Mouse (Mus musculus): Measurements from ENCODE around the gene Sh3rf1. TPM values are rescaled to one million over a fixed set of nuclear protein-coding genes. Genes with fewer than 3 reads are reported as not detected.

Gene Sh3rf1
- polyA plus RNA-seq, 1 experiment from 2014 or later, result 8.4 TPM

DNA sequence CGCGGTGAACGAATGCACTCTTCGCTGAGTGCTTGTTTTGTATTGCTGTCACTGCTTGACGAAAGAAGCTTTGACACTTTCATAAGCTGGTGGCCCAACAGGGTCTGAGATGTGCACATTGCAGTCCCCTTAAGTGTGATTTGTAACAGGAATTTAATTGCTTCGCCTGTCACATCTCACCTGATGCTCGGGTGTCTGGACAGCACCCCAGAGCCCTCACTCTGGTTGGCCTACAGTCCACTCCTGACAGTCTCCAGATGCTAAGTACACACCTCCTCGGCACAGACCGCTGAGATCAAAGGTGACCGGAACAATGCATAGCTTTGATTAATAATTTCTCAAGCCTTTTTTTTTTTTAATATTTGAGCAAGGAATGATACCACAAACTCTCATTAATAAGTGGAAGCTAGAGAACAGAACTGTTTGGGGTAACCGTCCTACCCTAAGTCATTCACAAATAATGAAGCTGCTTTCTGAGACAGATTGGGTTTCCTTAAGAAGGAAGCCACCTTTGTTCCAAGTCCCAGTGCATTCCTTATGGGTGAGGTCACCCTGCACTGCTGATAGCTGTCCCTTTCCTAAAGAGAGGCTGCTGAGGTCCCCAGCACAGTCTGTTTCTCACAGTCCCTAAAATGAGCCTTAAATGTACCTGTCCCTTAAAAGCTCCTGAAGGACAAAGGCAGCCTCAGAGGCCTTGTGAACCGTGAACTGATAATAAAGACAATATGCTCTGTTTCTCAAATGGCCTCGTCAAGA lies 23.8 kb downstream of the Sh3rf1 start:
- Histone ChIP-seq H3K9me3 (peaks cover 4% of the 10 kb centered on the region; the same call in 1 of the 2 replicates), H3K4me3 (no peak overlapping the region), H3K27me3 (ENCODE audit: insufficient read depth, poor library complexity, severe bottlenecking) (no peaks in the 10 kb centered on the region), H3K4me1 (peaks cover 14% of the 10 kb centered on the region; the same call in 1 of the 2 replicates), H3K27ac (peak overlapping the region; percentile 69), H3K36me3 (peaks cover 20% of the 10 kb centered on the region)
- WGBS, result 54% methylated on average over 13 of the region's 13 CpGs
- DNase-seq (ENCODE audit: low spot score), result no peak

DNA sequence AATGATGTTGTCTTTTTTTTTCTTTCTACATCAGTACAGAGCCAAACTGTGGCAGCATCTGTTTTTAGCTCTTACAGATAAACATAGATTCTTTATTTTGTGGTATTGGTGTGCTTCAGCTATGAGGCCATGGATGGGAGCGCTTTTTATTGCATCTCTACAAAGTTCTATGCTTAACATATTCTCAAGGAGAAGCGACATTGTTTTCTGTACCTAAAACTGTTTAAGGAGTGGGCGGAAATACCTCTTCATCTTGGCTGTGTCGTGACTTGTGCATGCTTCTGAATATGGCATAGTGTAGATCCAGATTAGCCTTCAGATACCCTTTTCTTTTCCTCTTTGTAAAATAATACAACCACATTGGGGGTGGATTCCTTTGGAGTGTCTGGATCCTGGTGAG lies 25.8 kb downstream of the Sh3rf1 start:
- WGBS, result 92% methylated on average over 4 of the region's 4 CpGs
- Histone ChIP-seq H3K36me3 (peaks cover 10% of the 10 kb centered on the region; the same call in 1 of the 2 replicates), H3K9me3 (peaks cover 4% of the 10 kb centered on the region; the same call in 1 of the 2 replicates), H3K4me1 (peaks cover 14% of the 10 kb centered on the region; the same call in 1 of the 2 replicates), H3K27me3 (ENCODE audit: insufficient read depth, poor library complexity, severe bottlenecking) (no peaks in the 10 kb centered on the region), H3K27ac (no peak overlapping the region), H3K4me3 (no peak overlapping the region)
- DNase-seq (ENCODE audit: low spot score), result no peak

DNA sequence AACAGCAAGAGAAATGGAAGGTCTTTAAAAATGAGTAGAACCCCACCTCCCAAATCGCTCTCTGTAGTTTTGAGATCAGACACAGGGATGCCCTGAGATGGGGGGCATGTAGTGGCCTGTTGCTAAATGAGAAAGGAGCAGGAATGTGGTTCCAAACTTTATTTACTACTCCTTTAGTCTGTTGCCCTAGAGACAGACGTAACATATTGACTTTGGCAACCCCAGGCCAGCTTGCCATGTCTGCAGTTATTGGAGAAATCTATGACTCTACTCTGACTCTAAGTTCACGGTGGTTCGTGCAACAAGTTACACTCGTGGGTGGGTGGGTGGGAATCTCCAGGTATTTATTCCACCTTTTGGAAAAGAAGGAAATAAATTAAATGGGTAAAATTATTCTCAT lies 30.5 kb downstream of the Sh3rf1 start:
- Histone ChIP-seq H3K9me3 (peaks cover 4% of the 10 kb centered on the region; the same call in 1 of the 2 replicates), H3K27ac (no peak overlapping the region), H3K27me3 (ENCODE audit: insufficient read depth, poor library complexity, severe bottlenecking) (no peaks in the 10 kb centered on the region), H3K36me3 (peaks cover 10% of the 10 kb centered on the region; the same call in 1 of the 2 replicates), H3K4me1 (0 out of 2 replicates have a peak, but pooled peaks cover 3% of the 10 kb centered on the region), H3K4me3 (no peak overlapping the region)
- DNase-seq (ENCODE audit: low spot score), result no peak
- 77% methylated on average over 5 of the region's 5 CpGs for WGBS

DNA sequence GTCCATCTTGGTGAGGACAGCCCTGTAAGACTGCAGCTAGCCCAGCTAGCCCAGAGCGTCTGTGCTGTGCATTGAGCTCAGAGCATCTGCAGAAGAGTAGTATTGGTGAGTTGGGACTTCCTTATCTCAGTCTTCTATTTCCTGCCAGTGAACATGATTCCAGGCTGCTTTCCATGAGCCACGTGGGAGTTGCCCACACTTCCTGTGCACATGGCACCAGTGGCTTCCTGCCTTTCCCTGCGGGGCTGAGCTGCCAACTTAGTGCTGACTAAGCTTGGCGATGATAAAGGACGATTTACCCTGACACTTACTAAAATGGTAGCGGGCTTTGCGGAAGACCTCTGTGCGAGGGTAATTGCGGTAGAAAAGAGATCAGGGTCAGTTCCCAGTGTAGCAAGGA lies 35.2 kb downstream of the Sh3rf1 start:
- Histone ChIP-seq H3K4me1 (0 out of 2 replicates have a peak, but pooled peaks cover 3% of the 10 kb centered on the region), H3K4me3 (no peak overlapping the region), H3K27me3 (ENCODE audit: insufficient read depth, poor library complexity, severe bottlenecking) (no peaks in the 10 kb centered on the region), H3K27ac (no peak overlapping the region), H3K36me3 (no peaks in the 10 kb centered on the region), H3K9me3 (no peaks in the 10 kb centered on the region)
- DNase-seq (ENCODE audit: low spot score), result no peak
- WGBS, result 64% methylated on average over 9 of the region's 9 CpGs

DNA sequence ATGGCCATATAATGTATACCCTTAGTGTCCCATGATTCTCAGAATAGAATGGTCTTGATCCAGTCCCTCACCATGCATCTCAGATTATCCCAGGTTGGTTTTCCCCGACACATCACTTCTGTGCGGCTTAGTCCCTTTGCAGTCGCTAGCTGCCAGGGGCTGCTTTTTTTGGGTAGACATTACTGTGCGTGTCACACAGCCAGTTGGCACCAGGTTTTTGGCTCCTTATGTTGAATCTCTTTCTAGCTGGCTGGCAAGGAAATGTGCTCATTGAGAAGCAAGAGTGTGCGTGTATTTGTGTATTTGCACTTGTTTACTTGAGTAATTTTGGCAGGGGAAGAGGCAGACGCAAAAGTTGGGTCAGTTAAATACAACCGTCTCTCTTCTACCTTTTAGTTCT lies 35.9 kb downstream of the Sh3rf1 start:
- Histone ChIP-seq H3K27me3 (ENCODE audit: insufficient read depth, poor library complexity, severe bottlenecking) (no peaks in the 10 kb centered on the region), H3K36me3 (no peaks in the 10 kb centered on the region), H3K9me3 (no peaks in the 10 kb centered on the region), H3K27ac (no peak overlapping the region), H3K4me3 (no peak overlapping the region), H3K4me1 (0 out of 2 replicates have a peak, but pooled peaks cover 3% of the 10 kb centered on the region)
- no peak for DNase-seq (ENCODE audit: low spot score)
- 94% methylated on average over 7 of the region's 7 CpGs for WGBS

DNA sequence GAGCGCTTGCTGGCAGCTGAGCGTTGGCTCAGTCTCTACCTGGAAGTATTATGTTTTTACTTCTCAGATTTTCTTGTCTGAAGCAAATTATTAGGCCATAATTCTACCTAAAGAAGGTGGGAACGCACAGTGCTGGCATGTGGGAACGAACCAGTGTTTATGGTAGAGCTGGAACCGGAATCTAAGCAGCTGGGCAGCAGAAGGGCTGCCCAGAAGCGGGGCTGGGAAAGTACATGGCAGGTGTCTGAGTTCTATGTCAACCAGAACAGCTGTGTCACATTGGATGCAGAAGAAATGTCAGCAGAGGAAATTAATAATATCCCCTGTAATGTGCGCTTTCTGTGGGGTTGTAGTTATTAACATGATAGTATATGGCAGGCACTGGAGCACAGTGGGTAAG lies 36.9 kb downstream of the Sh3rf1 start:
- Histone ChIP-seq H3K36me3 (no peaks in the 10 kb centered on the region), H3K27ac (no peak overlapping the region), H3K27me3 (ENCODE audit: insufficient read depth, poor library complexity, severe bottlenecking) (no peaks in the 10 kb centered on the region), H3K9me3 (no peaks in the 10 kb centered on the region), H3K4me3 (no peak overlapping the region), H3K4me1 (peaks cover 7% of the 10 kb centered on the region; the same call in 1 of the 2 replicates)
- 96% methylated on average over 7 of the region's 7 CpGs for WGBS
- no peak for DNase-seq (ENCODE audit: low spot score)

DNA sequence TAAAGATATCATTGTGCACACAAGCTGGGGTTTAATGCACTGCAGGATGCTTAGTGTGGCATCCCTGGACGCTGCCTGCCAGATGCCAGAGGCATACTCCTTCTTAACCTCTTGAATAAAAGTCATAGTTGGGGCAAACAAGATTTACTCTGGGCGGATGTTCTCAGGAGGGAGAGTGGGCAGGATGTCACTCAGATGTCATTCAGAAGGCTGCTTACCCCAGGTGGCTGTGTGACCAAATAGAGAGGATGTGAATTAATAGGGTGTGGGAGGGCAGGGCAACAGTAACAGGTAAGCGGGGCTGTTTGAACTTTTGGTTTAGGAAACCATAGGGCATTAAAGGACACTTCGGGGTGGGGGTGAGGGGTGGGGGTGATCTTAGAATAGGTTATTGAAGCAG lies 37.7 kb downstream of the Sh3rf1 start:
- H3K9me3 ChIP-seq, result no peaks in the 10 kb centered on the region
- H3K27ac ChIP-seq, result no peak overlapping the region
- H3K4me3 ChIP-seq, result no peak overlapping the region
- H3K36me3 ChIP-seq, result no peaks in the 10 kb centered on the region
- no peaks in the 10 kb centered on the region for H3K27me3 ChIP-seq (ENCODE audit: insufficient read depth, poor library complexity, severe bottlenecking)
- 79% methylated on average over 4 of the region's 4 CpGs for WGBS
- no peak for DNase-seq (ENCODE audit: low spot score)
- H3K4me1 ChIP-seq, result peaks cover 7% of the 10 kb centered on the region; the same call in 1 of the 2 replicates

DNA sequence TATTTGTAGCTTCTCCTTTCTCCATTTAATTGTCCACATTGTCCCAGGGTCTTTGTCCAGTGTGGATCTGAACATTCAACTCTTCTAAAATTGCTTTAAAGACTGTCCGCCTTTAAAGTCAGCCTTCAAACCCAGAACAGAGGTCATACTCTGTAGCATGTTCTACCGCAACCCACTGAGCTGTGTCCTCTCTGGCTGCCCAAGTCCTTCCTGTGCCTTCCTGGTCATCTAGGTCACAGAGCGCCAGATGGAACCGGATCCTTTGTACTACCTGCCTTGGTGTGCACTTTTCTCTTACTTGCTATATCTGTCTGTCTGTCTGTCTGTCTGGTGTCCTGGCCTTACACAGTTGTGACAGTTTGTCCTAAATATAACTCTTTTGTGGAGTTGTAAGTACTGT lies 40.0 kb downstream of the Sh3rf1 start:
- no peak overlapping the region for H3K27ac ChIP-seq
- DNase-seq (ENCODE audit: low spot score), result no peak
- H3K36me3 ChIP-seq, result no peaks in the 10 kb centered on the region
- H3K27me3 ChIP-seq (ENCODE audit: insufficient read depth, poor library complexity, severe bottlenecking), result no peaks in the 10 kb centered on the region
- no peak overlapping the region for H3K4me3 ChIP-seq
- no peaks in the 10 kb centered on the region for H3K9me3 ChIP-seq
- WGBS, result 91% methylated on average over 4 of the region's 4 CpGs
- peaks cover 18% of the 10 kb centered on the region; the same call in 1 of the 2 replicates for H3K4me1 ChIP-seq

DNA sequence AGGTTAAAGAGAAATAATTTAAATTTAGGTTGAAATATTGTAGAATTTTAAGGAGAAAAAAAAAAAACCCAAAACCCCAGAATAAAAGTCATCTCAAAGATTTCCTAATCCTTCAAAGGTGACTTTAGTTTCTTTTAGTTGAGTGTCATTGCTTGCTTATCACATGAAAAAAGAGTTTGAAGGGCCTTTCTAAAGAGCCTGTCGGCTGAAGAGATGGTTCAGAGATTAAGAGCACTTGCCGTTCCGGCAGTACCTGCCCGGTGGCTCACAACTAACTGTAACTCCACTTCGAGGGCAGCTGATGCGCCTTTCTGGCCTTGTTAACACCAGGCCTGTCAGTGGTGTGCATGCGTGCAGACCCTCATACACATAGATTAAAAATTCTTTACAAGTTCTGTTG lies 41.2 kb downstream of the Sh3rf1 start:
- H3K27ac ChIP-seq, result no peak overlapping the region

DNA sequence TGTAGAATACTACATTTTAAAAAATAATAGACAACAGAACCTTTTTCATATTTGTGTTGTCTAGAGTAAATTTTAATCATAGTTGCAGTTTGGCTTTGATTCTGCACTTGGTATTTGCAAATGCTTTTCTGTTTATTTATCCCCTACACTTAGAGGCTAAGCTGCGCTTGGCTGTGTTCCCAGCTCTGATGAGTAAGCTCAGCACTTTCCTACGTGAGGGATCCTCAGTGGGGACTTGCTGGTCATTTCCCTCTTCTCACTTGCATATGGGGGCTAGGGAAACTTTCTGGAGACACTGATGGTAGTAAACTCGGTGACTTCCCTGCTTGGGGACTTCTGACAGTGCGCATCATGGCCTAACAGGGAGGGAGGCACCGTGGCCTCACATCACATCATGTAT lies 41.7 kb downstream of the Sh3rf1 start:
- H3K4me3 ChIP-seq, result no peak overlapping the region
- DNase-seq (ENCODE audit: low spot score), result no peak
- H3K36me3 ChIP-seq, result no peaks in the 10 kb centered on the region
- whole genome bisulfite sequencing, result 66% methylated on average over 5 of the region's 5 CpGs
- peaks cover 19% of the 10 kb centered on the region; the same call in 1 of the 2 replicates for H3K4me1 ChIP-seq
- no peaks in the 10 kb centered on the region for H3K27me3 ChIP-seq (ENCODE audit: insufficient read depth, poor library complexity, severe bottlenecking)
- H3K27ac ChIP-seq, result no peak overlapping the region
- H3K9me3 ChIP-seq, result no peaks in the 10 kb centered on the region

More for the DNA sequence above, 41.2 kb downstream of the Sh3rf1 start:
- Histone ChIP-seq H3K4me1 (peaks cover 18% of the 10 kb centered on the region; the same call in 1 of the 2 replicates), H3K36me3 (no peaks in the 10 kb centered on the region), H3K9me3 (no peaks in the 10 kb centered on the region), H3K27me3 (ENCODE audit: insufficient read depth, poor library complexity, severe bottlenecking) (no peaks in the 10 kb centered on the region), H3K4me3 (no peak overlapping the region)
- DNase-seq (ENCODE audit: low spot score), result no peak
- WGBS, result 41% methylated on average over 7 of the region's 7 CpGs

DNA sequence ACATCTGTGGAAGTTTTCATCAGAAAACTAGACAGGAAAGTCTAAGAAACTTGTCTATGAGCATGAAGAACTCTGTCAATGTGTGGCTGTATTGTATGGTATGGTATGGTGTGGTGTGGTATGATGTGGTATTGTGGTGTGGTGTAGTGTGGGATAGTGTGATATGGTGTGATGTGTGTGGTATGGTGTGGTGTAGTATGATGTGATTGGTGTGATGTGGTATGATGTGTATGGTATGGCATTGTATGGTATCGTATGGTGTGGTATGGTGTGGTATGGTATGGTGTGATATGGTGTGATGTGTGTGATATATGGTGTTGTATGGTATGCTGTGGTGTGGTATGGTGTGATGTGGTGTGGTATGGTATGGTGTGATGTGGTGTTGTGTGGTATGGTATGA lies 43.4 kb downstream of the Sh3rf1 start:
- no peak overlapping the region for H3K27ac ChIP-seq
- no peaks in the 10 kb centered on the region for H3K27me3 ChIP-seq (ENCODE audit: insufficient read depth, poor library complexity, severe bottlenecking)
- H3K36me3 ChIP-seq, result no peaks in the 10 kb centered on the region
- peaks cover 20% of the 10 kb centered on the region; the same call in 1 of the 2 replicates for H3K4me1 ChIP-seq
- H3K9me3 ChIP-seq, result no peaks in the 10 kb centered on the region
- no peak overlapping the region for H3K4me3 ChIP-seq
- 95% methylated on average over 1 of the region's 1 CpGs for WGBS
- DNase-seq (ENCODE audit: low spot score), result no peak

DNA sequence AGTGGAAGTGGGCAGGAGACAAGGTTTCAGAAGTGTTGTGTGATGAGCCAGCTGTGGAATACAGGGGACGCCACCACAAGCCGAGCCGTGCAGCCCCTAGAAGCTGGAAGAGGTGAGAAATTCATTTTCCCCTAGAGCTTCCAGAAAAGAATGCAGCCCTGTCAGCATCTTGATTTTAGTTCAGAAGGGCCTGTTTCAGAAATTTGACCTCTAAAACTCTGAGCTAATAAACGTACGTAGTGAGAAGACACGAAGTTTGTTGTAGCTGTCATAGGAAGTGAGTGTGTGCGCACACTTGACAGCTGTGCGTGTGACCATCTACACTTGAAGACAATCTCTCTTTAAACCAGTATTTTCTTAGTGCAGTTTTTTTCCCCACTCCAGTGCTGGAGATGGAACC lies 44.0 kb downstream of the Sh3rf1 start:
- no peaks in the 10 kb centered on the region for H3K27me3 ChIP-seq (ENCODE audit: insufficient read depth, poor library complexity, severe bottlenecking)
- no peaks in the 10 kb centered on the region for H3K36me3 ChIP-seq
- WGBS, result 66% methylated on average over 8 of the region's 8 CpGs
- peaks cover 24% of the 10 kb centered on the region for H3K4me1 ChIP-seq
- no peaks in the 10 kb centered on the region for H3K9me3 ChIP-seq
- no peak for DNase-seq (ENCODE audit: low spot score)
- no peak overlapping the region for H3K27ac ChIP-seq
- no peak overlapping the region for H3K4me3 ChIP-seq

DNA sequence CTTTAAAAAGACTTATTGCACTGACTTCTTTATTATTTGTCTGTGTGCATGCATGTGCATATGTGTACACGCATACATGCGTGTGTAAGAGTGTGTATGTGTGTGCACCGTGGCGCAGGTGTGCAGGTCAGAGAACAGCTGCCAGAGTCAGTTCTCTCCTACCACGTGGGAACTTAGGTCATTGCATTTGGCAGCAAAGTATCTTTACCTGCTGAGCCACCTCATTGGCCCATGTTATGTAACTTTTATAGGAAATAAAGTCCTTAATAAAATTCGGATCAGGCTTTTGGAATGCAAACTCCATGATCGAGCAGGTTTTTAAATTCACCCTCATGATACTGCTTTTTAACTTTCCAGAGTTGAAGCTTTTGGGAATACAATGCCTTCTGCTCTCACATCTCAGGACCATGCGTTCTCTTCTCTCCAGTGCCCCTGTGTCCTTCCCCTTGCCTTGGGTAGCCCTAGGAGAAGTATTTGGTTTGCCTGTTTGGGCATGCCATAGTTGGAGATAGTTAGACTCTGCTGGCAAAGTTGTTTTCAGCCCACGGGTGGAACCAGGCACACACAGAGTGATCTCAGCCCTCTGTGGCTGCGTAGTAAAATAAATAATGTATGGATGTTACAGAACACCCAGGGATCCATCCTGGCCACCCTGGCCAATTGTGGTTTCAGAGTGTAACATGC lies 44.7 kb downstream of the Sh3rf1 start:
- WGBS, result 85% methylated on average over 10 of the region's 10 CpGs
- no peak overlapping the region for H3K27ac ChIP-seq
- no peaks in the 10 kb centered on the region for H3K9me3 ChIP-seq
- no peaks in the 10 kb centered on the region for H3K27me3 ChIP-seq (ENCODE audit: insufficient read depth, poor library complexity, severe bottlenecking)
- peaks cover 31% of the 10 kb centered on the region for H3K4me1 ChIP-seq
- no peak for DNase-seq (ENCODE audit: low spot score)
- H3K36me3 ChIP-seq, result no peaks in the 10 kb centered on the region
- H3K4me3 ChIP-seq, result no peak overlapping the region

Measured in heart, embryonic 10.5 days (tissue).